Mouse (Mus musculus) WW6 (cell line): ENCODE results near the gene Fam83c.
A peak's percentile ranks its signal among the peaks of the same experiment; 100 is the strongest.
"Not testable (repeated sequence)": the region's sequence is repeated elsewhere in the genome, so short reads cannot be mapped to it uniquely, and the experiment has no call there.

Experiments
- DNase-seq: peaks from one replicate; pipeline ENCODE4 v3.0.0-alpha.2; 2013; ENCODE audit warnings: low read depth, low spot score

Fam83c gene

DNA sequence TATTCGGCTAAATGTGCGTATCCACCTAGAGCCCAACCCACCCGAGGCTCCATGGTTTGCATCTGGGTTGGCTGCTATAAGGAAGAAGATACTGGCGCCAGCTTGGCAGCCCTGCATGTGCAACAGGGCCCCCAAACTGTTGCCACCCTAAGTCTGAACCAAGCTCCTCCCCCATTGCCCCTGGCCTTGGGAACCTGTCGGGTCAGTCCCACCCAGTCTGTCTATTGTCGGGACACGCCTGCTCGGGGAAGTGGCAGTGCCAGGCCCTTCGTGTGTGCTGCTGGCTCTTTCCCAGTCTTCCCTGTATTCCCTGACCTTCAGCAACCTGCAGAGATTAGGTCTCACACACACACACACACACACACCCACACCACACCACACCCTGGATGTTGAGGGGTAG, at the start of gene Fam83c:
Gene Fam83c (minus strand): TSS at position 123 of the 400 bp plus-strand sequence.
- no peak for DNase-seq

DNA sequence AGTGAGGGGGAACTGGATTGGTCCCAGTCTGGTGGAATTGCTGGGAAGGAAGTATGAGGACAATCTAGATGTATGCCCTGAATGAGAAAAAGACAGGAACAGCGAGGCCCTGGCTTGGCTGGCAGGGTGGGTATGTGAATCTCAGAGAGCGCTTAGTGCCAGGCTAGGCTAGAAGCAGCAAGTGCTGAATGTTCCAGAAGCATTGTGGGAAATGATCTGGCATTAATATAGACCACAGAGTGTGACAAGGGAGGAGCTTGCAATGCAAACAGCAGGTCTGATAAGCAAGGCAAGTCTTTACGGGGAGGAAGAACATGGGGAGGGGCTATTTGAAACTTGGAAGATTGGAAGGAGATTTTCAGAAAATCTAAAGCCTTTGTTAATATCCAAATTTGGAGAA, 47.4 kb upstream of the Fam83c start:
- DNase-seq: no peak

DNA sequence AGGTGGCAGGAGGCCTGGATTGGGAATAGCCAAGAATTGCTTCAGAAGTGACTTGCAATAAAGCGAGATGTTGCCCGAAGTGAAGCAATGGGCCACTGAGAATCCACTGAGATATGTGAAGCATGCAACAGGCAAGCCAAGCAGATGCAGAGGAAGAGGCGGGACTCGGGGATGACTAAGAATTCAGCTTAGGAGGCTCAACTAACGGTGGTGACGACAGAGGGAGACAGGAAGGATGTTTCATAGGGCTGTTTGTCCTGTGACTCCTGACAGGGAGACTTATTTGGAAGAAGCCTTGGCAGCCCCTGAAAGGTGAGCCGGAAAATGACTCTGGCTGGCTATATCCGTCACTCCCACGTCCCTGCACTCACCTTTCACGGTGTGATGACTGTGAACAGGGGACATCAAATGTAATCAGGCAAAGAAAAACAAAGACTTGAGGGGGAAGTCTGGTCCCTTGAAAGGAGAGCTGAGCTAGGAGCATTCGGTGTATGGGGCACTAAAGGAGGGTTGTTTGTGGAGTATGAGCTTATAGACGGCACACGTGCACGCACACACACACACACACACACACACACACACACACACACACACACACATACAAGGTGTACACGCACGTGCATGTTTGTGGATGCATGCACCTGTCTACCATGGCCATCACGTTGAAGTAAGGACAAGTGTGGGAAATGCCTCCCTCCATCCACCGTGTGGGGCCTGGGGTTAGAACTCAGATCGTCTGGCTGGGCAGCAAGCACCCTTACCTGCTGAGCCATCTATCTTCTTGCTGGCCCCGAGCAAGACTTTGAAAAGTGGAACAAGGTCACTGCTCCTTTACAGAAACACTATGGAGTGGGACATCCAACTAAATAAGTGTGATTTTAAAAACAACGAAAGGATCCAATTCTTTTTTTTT, 44.6 kb upstream of the Fam83c start:
- no peak for DNase-seq

DNA sequence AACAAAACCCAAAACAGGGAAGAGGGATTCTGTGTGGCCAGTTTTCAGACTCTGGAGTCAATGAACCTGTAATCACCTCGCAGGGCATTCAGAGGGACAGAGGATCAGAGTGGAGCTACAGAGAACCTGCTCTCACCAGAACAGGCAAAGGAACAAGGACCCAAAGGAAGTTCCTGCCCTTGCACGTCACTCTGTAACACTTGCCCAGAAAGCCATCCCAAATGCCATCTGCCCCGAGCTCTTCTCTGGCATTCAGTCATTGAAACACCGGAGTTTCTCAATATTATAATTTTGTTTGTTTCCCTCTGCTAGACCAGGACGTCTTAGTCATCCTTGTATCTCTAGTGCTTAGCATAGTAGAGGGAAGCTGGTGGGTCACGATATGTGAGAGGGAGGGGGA, 39.0 kb upstream of the Fam83c start:
- no peak for DNase-seq

DNA sequence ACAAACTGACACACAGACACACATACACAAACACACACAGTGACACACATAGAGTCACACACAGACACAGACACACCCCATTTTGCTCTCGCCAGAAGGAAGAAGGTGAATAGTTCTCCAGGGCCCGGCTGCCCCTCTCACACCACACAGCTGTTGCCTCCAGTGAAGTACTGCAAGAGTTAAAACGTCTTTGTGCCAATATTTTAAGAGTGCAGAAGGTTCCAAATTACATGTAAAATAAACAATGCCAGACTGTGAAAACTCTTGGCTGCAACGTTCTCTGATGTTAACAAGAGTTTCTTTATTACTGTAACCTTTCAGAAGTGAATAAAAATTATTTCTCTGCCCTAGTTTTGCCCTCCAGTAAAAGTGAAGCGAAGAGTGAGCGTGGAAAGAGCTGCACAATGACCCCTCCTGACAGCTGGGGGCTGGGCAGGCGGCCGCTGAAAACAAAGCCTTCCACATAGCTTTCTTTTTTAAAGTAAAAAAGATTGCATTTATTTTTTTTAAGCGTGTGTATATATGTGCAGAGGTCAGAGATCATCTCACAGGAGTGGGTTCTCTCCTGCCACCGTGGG, 38.4 kb upstream of the Fam83c start:
- DNase-seq: no peak

DNA sequence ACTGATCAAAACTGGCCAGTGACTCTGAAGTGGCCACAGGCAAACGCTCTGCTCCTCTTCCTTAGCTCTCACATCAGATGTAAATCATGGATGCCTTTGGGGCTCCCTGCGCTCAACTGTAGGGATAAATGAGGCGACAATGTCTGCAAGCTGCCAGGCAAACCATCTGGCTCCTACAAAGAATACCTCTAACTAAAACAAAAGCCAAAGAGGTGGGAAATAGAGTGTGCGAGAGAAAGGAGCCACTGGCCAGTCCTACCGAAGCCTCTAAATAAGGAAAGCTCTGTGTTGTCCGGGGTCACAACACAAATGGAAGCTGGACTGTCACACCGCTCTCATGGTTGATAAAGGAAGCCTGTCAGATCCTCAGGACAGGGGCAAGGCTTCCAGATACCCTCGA, 37.8 kb upstream of the Fam83c start:
- no peak for DNase-seq

DNA sequence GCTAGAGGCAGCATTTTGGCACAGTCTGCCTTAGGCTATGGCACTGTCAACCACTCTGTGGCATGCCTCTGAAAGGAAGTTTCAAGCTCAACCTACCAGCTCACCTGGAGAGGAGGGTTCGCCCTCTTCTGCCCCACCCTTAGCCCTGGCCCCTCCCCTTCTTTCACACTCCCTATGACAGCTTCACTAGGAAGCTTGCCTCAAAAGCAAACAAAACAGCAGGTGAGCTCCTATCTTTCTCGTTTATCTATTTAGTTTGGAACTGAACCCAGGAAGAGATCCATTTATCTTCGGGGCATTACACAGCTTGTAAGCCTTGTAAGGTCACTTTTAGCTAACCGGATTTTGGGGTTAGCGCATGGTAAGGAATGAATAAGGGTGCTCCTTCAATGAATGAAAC, 35.1 kb upstream of the Fam83c start:
- no peak for DNase-seq

DNA sequence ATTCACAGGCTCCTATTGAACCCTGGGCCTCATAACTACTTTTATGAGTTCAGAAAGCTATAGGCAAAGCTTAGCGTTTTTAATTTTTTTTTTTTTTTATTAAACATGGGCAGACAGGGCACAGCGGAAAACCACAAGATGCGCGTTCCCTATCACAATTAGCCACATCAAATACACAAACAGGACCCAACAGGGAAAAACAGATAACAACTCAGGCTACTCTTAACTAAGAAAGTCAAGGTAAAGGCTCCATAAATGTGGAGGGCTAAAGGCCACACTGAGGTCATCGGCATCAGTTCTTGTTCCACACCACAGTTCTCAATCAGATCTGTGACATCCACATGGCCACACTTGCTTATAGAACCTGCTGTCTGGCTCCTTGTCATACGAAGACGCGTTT, 33.7 kb upstream of the Fam83c start:
- no peak for DNase-seq

DNA sequence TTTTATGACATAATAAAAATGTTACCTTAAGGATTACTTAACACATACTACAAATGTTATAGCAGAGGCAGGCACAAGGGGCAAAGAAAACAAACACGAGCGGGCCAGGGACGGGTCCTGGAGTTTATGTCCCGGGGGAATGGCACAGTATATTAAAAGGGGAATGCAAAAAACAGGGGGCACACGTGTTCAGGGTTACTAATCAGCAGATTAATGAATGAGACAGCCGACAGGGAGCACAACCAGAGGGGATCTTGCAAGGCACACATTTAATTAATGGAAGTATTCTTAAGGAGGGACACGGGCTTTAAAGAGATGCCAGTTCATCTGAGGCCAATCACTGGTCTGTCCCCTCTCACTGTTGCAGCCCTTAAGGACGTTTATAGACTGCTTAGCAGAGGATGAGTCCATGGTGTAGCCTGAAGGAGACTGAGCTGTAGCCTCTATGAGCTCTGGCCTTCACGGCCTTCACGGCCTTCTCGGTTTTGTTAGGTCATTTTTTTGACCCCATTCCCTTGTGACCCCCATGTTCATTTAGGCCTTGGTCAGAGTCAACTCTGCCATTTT, 28.7 kb upstream of the Fam83c start:
- no peak for DNase-seq

DNA sequence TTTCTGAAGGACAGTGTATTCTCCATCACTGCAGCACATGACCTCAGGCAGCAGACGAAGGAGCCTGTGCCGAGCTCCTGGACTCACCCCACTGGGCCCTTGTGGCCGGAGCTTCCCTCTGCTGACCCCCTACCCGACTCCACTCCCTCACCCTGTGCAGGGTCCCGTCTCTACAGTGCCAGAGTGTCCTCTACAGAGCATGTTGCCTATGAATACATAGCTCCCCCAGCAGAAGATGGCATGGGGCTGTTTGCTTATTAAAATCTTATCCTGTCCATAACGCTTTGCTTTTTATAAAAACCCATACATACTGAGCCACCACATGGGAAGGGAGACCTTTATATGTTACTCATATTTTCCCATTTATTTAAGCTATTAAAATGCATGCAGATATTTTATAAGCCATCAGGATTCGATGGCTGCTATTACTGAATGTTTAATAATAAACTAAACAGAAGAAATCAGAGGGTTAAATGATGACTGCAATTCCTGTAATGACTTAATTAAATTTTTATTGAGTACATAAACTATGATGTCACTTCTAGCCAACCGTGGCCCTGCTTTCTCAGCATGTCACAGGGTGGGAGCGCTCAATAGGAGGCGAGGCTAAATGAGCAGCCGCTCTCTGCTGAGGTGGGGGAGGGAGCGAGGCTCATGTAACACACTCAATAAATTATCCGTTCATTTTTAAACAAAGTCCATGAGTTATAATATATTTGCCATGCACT, 28.1 kb upstream of the Fam83c start:
- no peak for DNase-seq

DNA sequence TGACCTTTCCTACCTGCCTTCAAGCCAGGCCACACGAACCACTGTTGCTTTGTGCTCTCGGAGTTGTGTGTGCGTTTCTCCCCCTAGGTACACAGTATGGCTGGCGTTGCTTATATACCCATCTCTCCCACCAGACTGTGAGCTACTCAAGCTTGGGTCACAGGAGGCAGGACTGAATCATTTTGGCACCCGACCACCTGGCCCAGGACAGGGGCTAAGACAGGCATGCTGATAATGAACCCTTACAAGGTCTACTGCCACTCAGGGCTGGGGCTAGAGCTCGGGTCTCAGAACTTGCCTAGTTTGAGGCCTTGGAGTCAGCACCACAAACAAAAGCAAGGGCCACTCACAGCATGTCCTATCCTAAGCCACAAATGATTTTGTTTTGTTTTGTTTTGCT, 26.9 kb upstream of the Fam83c start:
- DNase-seq: no peak

DNA sequence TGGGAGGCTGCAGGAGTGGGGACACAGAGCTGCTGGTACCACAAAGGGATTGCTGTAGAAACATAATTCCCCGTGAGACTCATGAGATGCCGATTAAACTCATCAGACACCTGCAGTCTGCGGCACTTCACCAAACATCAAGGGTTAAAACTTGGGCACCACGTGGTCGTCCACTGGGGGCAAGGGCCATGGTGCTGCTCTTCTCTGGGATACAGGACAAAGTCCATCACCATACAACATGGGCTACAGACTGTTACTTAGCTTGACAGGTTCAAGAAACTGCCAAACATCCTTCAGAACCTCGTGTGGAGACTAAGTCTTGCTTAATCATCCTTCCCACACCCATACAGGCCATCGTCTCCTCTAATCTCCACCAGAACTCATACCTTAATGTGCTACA, 25.4 kb upstream of the Fam83c start:
- no peak for DNase-seq

DNA sequence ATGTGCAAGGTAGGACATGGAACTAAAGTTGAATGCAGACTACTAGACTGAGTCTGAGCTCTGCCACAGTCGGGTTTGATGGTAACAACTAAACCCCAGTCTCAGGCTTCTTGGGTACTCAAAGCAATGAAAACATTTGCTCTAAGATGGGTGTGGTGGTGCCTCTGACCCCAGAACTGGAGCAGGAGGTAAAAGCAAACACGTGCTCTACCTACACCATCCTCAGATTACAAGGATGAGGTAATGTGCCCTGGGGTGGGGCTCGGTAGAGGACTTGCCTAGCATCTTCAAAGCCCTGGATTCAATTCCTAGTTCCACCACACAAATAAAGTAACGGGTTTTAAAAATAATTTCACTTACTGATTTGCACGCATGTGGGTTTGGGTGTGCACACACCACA, 17.9 kb upstream of the Fam83c start:
- no peak for DNase-seq

DNA sequence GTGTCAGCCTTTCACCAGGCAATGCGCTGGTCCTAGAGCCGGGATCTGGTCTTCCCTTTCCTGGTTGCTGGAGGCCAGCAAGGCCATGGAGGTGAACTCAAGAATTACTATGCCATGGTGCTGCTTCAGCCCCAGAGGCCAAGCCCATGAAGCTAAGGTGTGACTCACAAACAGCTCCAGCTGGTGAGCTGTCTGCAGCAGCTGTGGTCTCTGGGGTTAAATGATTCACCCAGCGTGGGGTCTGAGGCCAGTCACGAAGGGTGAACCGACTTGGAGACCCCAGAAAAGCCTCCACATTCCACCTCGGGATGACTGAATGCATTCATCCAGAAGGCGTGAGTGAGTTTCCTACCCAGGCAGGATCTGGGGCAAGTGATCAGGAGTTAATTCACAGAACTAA, 15.5 kb upstream of the Fam83c start:
- DNase-seq: no peak

DNA sequence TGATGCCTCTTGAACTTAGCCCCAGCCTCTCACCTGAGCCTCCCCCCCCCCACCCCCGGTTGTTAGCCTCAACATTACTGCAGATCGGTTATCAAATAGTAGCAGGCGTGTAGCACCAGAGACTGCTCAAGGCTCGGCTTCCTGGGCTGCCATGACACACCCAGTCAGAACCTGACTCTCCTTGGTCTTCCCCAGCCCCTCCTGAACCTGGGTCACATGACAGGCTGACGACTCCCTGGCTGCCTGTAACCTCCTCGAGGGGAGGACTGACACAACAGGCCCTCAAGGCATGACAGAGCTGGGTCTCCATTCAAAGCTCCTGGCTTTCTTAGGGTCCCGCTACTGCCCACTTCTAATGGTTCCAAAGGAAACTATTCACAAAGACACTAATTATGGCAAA, 14.8 kb upstream of the Fam83c start:
- no peak for DNase-seq

DNA sequence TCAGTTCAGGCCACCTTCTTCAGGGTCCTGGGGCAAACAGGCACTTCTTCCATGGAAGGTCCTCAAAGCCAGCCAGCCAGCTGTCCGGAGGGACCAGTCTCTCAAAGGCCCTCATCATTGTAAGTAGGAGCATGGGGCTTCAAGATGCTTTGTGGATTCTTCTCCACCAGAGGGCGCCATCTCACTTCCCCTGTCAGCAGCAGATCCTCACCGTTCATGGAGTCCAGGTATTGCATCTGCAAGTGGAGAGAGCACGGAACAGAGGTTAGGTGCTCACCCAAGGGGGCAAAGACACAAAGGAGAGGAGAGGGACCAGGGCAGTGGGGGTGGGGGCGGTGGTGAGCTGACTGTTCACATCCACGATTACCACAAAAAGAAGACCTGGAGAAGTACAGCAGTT, 13.6 kb upstream of the Fam83c start:
- peak; percentile 66 for DNase-seq

DNA sequence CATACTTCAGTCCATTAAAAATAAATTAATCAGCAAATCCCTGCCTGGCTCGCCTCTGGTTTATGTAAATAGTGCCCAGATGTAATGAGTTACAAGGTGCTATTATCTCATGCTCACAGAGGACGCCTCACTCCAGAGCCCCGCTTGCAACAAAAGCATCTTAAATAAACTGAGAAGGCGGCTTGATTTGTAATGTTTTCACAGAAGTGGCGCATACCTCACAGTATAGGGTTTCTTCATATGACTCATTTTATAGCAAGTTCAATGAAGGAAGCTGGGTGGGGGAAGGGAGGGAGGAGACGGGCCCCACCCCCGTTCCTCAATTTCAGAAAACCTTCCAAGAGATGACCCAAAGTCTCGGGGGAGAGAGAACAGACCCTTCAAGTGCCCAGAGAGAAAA, 12.3 kb upstream of the Fam83c start:
- DNase-seq: no peak

DNA sequence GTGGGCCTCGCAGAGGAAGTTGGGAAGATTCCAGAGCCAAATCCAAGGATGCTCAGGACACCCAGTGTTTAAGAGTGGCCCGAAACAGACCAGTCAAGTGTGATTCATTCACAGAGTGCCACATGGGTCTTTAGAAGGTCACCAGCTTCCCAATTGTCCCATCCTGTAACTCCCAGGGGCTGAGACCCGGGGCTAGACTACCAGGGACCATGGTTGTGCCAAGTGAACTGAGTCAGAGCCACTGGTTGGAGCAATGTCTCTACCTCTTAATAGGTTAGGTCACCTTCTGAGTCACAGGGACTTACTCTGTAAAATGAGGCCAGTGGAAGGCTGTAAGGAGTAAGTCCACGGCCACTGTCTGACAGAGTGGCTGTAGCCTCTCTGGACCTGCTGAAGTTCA, 4.3 kb upstream of the Fam83c start:
- DNase-seq: no peak

DNA sequence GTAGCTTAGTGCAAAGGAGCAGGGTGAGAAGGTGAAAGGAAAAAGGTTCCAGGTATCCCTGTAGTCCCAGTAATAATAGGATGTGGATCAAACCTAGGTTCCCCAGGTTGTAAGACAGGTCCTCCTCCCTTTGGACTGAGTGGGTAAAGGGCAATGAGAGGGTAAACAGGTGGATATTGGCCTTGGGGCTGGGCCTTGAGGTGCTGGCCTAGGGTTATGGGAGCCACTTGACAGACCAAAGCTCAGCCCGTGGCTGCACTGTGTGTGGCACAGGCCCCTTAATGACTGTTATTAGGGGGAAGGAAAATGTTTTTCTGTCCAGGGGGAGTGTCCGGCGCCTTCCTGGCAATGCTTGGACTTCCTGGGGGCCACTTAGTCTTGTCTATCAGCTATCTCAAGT, 3.3 kb upstream of the Fam83c start:
- DNase-seq: no peak

DNA sequence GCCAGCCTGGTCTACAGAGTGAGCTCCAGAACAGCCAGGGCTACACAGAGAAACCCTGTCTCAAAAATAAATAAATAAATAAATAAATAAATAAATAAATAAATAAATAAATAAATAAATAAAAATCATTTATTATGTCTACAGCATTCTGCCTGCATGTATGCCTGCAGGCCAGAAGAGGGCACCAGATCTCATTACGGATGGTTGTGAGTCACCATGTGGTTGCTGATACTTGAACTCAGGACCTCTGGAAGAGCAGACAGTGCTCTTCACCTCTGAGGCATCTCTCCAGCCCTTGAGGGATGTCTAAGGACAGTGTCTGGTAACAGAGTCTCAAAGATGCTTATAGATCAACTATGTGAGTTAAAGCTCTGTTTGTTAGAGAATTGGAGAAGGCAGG, 2.6 kb downstream of the Fam83c start:
- DNase-seq: not testable (repeated sequence)

DNA sequence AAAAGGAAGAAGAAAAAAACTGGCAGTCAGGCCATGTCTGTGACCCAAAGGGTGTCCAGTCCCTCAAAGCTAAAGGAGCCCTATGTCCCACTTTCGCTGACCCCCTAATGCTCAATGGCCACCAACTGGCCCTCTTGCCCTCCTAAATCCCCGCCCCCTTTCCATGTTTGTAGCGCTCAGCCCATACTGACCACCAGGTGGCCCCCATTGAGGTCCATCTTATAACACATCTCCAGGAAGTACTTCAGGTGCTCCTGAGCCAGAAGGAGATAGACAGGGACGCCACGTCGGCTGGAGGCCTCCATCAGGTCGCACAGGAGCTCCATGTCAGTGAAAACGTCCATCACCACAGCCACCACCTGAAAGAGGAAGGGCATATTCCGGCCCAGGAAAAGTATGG, 3.4 kb downstream of the Fam83c start:
- no peak for DNase-seq

DNA sequence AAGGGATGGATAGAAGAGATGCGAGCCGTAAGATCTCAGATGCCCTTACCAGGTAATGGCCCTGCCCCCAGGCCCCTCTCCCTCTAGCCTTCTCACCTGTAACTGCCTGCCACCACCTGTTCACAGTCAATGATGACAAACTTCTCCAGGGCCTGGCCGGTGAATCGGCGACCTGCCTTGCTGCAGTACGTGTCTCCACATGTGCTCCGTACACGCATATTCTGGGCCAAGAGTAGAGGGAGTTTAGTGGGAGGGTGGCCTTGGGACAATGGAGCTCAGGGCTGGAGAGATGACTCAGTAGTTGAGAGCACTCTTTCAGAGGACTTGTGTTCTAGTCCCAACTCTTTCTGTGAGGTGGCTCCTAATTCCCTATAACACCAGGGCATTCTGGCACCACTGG, 3.8 kb downstream of the Fam83c start:
- no peak for DNase-seq
